Mouse (Mus musculus): ENCODE measurements around the gene Foxl2. TPM values are rescaled to one million over a fixed set of nuclear protein-coding genes. Genes with fewer than 3 reads are reported as not detected.

The Foxl2 gene
- total RNA-seq, 2 experiments from 2014 or later, result not detected

DNA sequence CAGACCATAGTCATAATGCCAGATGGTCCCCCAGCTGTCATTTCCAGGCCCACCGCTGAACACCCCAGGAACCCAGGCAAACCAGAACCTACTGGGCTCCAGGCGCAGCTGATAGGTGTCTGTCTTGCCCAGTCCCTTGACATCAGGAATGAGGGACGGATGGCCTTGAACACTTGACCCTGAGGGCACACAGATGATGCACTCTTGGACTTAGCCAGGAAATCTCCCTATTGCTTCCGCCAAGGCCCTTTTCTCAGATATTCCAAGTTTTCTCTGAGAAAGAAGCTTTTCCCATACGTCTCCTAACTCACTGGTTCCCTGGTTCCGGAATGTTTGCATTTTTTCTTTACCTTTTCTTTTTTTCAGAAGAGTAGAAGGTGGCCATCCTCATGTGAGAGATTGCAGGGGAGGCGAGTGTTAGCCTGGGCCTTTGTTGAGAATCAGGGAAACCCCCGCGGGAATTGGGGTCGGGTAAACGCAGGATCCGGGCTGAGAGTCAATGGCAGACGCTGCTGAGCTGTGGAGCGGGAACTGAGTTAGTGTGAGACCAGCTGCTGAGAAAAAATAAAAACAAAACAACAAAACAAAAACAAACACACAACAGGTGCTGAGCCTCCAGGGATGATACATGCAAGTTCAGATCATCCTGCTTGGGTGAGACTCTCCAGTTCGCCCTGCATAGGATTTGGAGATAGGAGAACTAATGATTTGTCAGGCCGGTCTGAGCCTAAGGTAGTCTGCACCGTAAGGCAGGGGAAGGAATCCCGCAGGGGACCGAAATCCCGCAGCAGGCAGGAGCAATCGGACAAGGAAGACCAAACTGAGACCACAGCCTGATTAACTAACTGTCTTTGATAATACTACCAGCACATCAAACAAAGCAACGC lies 6.7 kb downstream of the Foxl2 start:
- intact Hi-C loops (cut with DNase I), result loop anchor here (10.0 kb wide), 1 partner anchor 347 kb away; no protein-coding TSS in a partner anchor
- DNase-seq, result no peak

DNA sequence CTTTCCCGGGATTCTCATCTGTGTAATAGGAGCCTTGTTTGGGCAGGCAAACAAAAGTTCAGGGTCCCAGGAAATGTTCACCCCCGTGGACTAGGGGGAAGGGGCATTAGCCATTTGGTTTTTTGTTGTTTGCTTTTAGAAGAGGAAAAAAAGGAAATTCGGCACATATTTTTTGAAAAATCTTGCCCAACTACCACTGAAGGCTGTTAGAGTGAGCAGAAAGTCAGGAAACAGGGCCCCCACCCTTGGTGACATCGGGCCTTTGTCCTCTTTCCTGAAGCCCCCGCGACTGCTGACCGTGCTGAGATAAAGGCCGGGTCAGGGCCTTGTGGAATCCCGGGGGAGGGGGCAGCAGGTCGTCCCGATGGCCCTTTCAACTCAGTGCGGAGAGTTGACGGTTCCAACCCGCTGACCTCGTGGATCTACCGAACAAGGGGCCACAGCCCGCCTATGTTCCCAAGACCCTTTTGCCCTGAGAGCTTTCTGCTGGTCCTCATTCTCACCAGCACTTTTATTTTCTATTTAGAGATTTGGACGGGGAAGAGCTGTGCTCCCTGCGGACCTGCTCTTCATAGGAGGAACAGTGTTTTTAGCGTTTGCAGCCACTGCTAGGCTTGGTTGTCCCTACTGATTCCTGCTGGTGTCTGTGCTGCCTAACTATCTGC lies 7.5 kb downstream of the Foxl2 start:
- no peak for DNase-seq
- intact Hi-C loops (cut with DNase I), result loop anchor here (10.0 kb wide), 1 partner anchor 348 kb away; no protein-coding TSS in a partner anchor

DNA sequence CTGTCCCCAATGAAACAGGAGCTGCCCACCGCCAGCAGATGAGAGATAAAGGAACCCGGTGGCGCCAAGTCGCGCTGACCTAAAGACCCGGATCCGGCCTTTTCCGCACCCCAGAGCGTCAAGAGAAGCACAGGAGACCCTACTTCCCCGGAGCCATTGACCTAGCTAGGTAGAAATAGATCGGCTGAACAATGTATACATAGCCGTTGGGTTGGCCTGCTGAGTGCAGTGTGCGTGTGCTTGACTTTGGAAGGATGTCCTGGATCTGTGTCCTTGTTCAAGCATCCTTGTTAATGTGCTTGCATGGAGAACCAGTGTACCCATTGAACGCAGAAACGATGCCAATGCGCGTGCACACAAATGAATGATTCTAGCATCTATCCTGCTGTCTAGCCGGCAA lies 8.6 kb downstream of the Foxl2 start:
- DNase-seq, result no peak
- intact Hi-C loops (cut with DNase I), result loop anchor here (10.0 kb wide), 1 partner anchor 349 kb away; no protein-coding TSS in a partner anchor

- no peak for DNase-seq
- intact Hi-C loops (cut with DNase I), result loop anchor here (10.0 kb wide), 1 partner anchor 350 kb away; no protein-coding TSS in a partner anchor
Measured at GRCm38 (mm10) chr9:98965084-98965483, 10.0 kb downstream of the Foxl2 start.

- no peak for DNase-seq
- intact Hi-C loops (cut with DNase I), result no loop called here
Measured at GRCm38 (mm10) chr9:98973101-98973521, 18.0 kb downstream of the Foxl2 start.

- no peak for DNase-seq
- intact Hi-C loops (cut with DNase I), result no loop called here
Measured at GRCm38 (mm10) chr9:98973561-98973960, 18.5 kb downstream of the Foxl2 start.

GRCm38 (mm10) chr9:98974898-98975297 lies 19.8 kb downstream of the Foxl2 start:
- no peak for DNase-seq
- intact Hi-C loops (cut with DNase I), result no loop called here

DNA sequence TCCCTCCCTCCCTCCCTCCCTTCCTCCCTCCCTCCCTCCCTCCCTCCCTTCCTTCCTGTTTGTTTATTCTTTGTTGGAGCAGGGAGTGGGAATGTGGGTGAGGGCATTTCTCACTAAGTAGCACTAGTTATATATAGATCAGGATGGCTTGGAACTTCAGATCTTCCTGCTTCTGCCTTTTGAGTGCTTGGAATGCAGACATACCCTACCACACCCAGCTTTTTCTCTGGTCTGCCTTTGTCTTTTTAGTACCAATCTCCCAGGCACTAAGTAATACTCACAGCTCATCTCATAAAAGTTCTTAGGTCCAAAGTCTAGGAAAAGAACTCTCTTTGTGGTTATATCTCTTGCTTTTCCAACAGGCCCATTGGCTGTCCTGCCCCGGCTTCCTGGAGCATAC lies 21.0 kb downstream of the Foxl2 start:
- intact Hi-C loops (cut with DNase I), result no loop called here
- DNase-seq, result no peak

DNA sequence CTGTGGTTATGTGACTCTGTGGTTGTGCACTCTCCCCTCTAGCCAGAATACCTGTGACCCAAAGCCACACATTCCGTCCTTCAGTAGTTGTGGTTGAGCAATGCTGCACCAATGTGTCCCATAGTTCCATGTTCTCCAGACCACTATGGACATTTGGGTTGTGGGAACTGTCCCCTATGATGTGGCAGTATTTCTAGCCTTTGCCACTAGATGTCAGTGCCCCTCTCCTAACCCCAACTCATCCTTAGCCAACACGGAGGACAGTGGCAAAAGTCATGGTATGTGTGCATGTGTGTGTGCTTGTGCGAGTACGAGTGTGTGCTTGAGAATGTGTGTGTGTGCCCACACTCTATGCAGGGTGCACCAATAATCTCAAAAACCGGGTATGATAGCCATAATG lies 21.4 kb downstream of the Foxl2 start:
- intact Hi-C loops (cut with DNase I), result no loop called here
- DNase-seq, result no peak

DNA sequence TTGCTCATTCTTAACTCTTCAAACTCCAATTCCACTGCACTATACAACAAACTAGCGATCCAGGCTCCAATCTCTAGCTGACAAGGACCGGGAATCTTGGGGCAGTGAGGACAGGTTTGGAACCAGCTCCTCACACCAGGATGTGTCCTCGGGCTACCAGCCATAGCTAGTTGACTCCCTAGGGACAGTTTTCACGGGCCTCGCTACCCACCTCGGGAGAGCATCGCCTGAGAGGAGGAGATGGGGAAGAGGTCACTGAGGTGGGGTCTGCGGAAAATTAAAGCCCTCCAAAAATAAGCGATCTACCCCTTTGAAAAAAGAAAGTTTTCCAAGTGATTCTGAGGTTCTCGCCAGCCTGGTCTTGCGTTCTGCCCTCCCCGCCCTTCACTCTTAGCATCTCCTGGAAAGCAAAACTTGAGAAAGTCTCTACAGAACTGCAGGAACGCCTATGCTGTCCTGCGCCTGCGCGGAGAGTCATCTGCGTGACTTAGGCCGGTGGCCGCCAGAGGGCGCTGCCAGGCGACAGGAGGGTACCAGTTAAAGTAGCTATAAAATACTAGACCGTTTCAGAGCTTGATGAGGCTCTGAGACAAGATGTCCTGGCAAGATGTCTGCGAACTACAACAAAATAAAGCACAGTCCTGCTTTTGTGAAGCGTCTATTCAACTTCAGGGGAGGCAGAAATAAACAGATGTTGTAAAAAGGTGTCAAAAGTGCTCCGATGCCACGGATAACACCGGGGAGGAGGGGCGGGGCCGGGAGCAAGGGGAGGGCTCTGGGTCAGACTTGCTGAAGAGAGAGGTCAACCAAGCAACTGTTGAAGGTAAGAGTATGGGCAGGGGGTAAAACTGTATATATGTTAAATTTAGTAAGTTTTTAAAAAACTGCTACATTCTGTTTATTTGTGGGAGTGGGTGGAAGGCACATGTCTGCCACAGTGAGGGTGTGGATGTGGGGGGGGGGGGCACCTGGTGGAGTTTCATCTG lies 24.6 kb downstream of the Foxl2 start:
- intact Hi-C loops (cut with DNase I), result no loop called here
- peak; percentile 74 to 81 for DNase-seq

DNA sequence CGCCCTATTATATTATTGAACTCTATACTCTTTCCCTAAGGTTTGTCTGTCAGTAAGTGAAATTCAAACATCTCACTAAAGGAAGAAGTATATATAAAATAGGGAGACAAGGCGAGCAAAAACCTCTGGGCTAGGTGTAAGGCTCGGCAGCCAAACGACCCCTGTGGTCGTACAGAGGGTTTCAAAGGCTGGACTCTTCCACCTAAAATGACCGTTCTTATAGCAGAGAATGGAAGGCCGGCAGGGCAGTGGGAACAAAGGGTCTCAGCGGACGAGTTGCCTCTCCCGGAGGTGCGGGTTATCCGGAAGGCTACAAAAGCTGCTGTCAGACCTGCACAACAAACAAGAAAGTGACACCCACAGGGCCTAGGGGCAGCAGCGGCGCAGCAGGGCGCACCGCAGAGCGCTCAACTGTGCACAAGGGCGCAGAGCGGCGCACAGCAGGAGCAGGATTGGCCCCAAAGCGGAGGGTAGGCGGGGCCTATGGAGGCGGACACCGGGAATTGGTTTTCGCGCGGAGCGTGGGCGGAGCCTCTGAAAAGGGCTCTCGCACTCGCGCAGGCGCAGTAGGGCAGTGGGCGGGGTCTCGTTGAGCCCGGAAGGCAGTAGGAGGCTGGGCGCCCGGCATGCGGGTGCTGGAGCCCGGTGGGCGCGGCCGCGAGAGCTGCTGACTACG lies 30.9 kb downstream of the Foxl2 start, which contains the start of gene Faim:
TSS of gene Faim (plus strand) at position 574 of the 676 bp plus-strand sequence.
- peak; percentile 100 for DNase-seq
- intact Hi-C loops (cut with DNase I), result no loop called here

DNA sequence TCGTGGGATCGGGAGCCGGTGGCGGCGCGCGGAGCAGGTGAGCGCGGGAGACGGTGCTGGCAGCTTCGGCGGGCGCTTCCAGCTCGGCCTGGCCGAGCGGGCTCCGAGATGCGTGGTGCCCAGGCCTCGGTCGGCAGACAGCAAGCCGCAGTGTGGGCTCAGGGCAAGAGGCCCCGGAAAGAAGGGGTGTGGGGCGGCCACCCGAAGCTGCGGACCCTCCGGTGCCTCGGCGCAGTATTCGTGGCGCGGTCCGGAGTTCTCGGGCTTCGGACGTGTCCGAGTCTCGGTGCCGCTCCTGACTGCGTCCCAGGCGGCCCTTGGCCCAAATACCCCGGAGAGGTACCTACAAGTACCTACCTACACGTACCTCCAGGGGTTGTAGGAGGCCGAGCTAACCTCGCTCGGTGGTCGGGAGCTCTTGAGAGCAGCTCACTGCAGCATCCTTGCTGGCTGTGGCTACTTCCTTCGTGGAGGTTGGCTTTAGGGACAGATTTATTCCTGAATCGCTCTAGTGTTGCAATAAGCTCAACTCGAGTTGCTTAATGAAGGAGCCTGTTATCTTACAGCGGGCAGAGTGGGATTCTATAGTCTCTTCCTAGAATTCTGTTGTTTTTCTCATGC lies 31.5 kb downstream of the Foxl2 start:
- DNase-seq, result peak in 1 of 2 experiments; percentile 24
- intact Hi-C loops (cut with DNase I), result no loop called here

GRCm38 (mm10) chr9:98987131-98987530 lies 32.0 kb downstream of the Foxl2 start:
- intact Hi-C loops (cut with DNase I), result no loop called here
- DNase-seq, result no peak

GRCm38 (mm10) chr9:98994103-98994502 lies 39.0 kb downstream of the Foxl2 start:
- intact Hi-C loops (cut with DNase I), result no loop called here
- DNase-seq, result no peak

GRCm38 (mm10) chr9:98999881-99000339 lies 44.8 kb downstream of the Foxl2 start:
- intact Hi-C loops (cut with DNase I), result no loop called here
- DNase-seq, result no peak

DNA sequence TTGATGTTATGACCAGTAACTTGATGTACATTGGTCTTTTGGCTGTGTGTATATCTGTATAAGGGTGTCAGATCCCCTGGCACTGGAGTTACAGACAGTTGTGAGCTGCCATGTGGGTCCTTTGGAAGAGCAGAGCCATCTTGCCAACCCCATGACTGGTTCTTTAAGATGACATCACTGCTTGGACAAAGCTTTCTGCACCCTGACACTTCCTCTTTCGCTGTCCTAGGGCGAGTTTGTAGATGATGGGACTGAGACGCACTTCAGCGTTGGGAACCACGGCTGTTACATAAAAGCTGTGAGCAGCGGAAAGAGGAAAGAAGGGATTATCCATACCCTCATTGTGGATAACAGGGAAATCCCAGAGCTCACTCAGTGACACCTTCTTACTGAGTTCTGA lies 46.2 kb downstream of the Foxl2 start:
- intact Hi-C loops (cut with DNase I), result no loop called here
- no peak for DNase-seq

Data from gastrocnemius, postnatal 36 days (tissue).